Mouse (Mus musculus): ENCODE measurements around the gene Sirt5. TPM values are rescaled to one million over a fixed set of nuclear protein-coding genes. Genes with fewer than 3 reads are reported as not detected.

Gene Sirt5
- polyA plus RNA-seq, 1 experiment = 9.7 TPM

GRCm38 (mm10) chr13:43428436-43428835, 63.1 kb downstream of the Sirt5 start:
- WGBS = 97% methylated on average over 4 of the region's 4 CpGs
- Histone ChIP-seq H3K4me3 (replicated peaks; ENCODE audit: control insufficient read depth, low read depth, low read length) (no peak overlapping the region), H3K4me1 (ENCODE audit: control insufficient read depth, insufficient read depth, low read length) (no peaks in the 10 kb centered on the region), H3K27ac (ENCODE audit: control insufficient read depth, insufficient read depth, low read depth, low read length, poor library complexity) (no peak overlapping the region)
- TF ChIP-seq CTCF (IDR thresholded peaks at IDR 0.05; ENCODE audit: control insufficient read depth, insufficient read depth, low read length) (no peak), POLR2A (IDR thresholded peaks at IDR 0.05; ENCODE audit: borderline replicate concordance, control insufficient read depth, low read depth, low read length) (no peak)

DNA sequence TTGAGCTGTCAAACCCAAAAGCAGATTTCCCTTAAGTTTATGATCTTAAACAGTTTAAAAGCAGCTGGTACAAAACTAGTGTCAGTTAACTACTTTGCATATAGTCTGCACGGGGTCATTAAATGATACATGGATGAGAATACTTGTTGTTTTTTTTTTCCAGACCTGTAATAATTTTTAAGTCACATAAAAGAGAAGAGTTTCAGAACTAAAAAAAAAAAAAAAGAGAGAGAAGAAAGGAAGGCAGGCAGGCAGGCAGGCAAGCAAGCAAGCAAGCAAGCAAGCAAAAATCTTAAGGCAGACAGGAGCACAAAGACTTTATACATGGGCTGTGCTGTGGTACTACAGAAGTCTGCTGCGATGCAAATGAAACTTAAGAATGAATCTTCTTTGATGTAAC, 68.1 kb downstream of the Sirt5 start:
- H3K27ac ChIP-seq (ENCODE audit: control insufficient read depth, insufficient read depth, low read depth, low read length, poor library complexity) = no peak overlapping the region
- H3K4me3 ChIP-seq (replicated peaks; ENCODE audit: control insufficient read depth, low read depth, low read length) = no peak overlapping the region
- no peaks in the 10 kb centered on the region; the same call in 1 of the 2 replicates for H3K4me1 ChIP-seq (ENCODE audit: control insufficient read depth, insufficient read depth, low read length)
- no peak for TF ChIP-seq CTCF (IDR thresholded peaks at IDR 0.05; ENCODE audit: control insufficient read depth, insufficient read depth, low read length)
- WGBS = 81% methylated on average over 2 of the region's 2 CpGs

DNA sequence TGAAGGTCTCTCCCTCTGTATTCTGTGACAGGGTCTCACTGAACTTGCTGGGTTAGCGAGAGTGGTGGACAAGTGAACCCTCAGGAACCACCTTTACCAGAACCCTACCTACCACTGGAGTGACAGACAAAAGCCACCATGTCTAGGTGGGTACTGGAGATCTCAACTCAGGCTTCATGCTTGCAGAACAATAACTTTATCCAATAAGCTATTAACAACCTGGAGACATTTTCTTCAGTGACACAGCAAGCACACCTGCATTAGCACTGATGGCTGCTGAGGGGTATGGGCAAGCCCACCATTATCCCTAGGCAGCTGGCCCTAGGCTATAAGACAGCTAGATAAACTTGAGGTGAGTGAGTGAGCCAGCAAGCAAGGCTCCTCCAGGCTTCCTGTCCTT, 75.1 kb downstream of the Sirt5 start:
- no peak overlapping the region for H3K27ac ChIP-seq (ENCODE audit: control insufficient read depth, insufficient read depth, low read depth, low read length, poor library complexity)
- TF ChIP-seq POLR2A (IDR thresholded peaks at IDR 0.05; ENCODE audit: borderline replicate concordance, control insufficient read depth, low read depth, low read length) (no peak), CTCF (IDR thresholded peaks at IDR 0.05; ENCODE audit: control insufficient read depth, insufficient read depth, low read length) (no peak)
- 94% methylated on average over 1 of the region's 1 CpGs for WGBS

GRCm38 (mm10) chr13:43442551-43442950, 77.3 kb downstream of the Sirt5 start:
- Histone ChIP-seq H3K27ac (ENCODE audit: control insufficient read depth, insufficient read depth, low read depth, low read length, poor library complexity) (no peak overlapping the region), H3K4me3 (replicated peaks; ENCODE audit: control insufficient read depth, low read depth, low read length) (no peak overlapping the region), H3K4me1 (ENCODE audit: control insufficient read depth, insufficient read depth, low read length) (peaks cover 6% of the 10 kb centered on the region)
- 33% methylated on average over 1 of the region's 1 CpGs for WGBS
- TF ChIP-seq POLR2A (IDR thresholded peaks at IDR 0.05; ENCODE audit: borderline replicate concordance, control insufficient read depth, low read depth, low read length) (no peak), CTCF (IDR thresholded peaks at IDR 0.05; ENCODE audit: control insufficient read depth, insufficient read depth, low read length) (no peak)

More for the DNA sequence above, 75.1 kb downstream of the Sirt5 start:
- Histone ChIP-seq H3K4me1 (ENCODE audit: control insufficient read depth, insufficient read depth, low read length) (peaks cover 5% of the 10 kb centered on the region), H3K4me3 (replicated peaks; ENCODE audit: control insufficient read depth, low read depth, low read length) (no peak overlapping the region)

DNA sequence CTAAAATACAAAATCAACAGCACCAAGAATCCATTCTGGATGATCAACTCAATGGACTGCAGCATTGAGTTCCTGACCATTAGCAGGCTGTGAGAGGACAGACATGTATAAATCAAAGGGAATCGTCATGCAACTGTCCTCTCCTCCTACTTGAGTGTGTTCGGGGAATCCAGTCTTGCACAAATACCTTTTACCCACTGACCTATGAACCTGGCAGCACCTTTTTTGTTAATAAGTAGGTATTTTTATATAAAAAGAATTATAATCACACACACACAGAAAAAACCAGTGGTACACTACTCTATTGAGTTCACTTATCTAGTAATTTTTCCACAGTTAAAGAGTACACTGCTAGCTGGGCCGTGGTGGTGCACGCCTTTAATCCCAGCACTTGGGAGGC, 78.4 kb downstream of the Sirt5 start:
- no peak for TF ChIP-seq POLR2A (IDR thresholded peaks at IDR 0.05; ENCODE audit: borderline replicate concordance, control insufficient read depth, low read depth, low read length)
- TF ChIP-seq CTCF (IDR thresholded peaks at IDR 0.05; ENCODE audit: control insufficient read depth, insufficient read depth, low read length) = no peak
- peaks cover 6% of the 10 kb centered on the region for H3K4me1 ChIP-seq (ENCODE audit: control insufficient read depth, insufficient read depth, low read length)
- H3K27ac ChIP-seq (ENCODE audit: control insufficient read depth, insufficient read depth, low read depth, low read length, poor library complexity) = no peak overlapping the region
- no peak overlapping the region for H3K4me3 ChIP-seq (replicated peaks; ENCODE audit: control insufficient read depth, low read depth, low read length)
- WGBS = 91% methylated on average over 4 of the region's 4 CpGs

GRCm38 (mm10) chr13:43444717-43445116, 79.4 kb downstream of the Sirt5 start:
- no peak overlapping the region for H3K27ac ChIP-seq (ENCODE audit: control insufficient read depth, insufficient read depth, low read depth, low read length, poor library complexity)
- peaks cover 5% of the 10 kb centered on the region for H3K4me1 ChIP-seq (ENCODE audit: control insufficient read depth, insufficient read depth, low read length)
- 81% methylated on average over 3 of the region's 3 CpGs for WGBS
- H3K4me3 ChIP-seq (replicated peaks; ENCODE audit: control insufficient read depth, low read depth, low read length) = no peak overlapping the region
- no peak for TF ChIP-seq POLR2A (IDR thresholded peaks at IDR 0.05; ENCODE audit: borderline replicate concordance, control insufficient read depth, low read depth, low read length)
- no peak for TF ChIP-seq CTCF (IDR thresholded peaks at IDR 0.05; ENCODE audit: control insufficient read depth, insufficient read depth, low read length)

Other genes with a start within 250 kb of the Sirt5 start
- 2.6 and 11.1 TPM in 2 replicates for gene Tbc1d7, start 194.0 kb upstream of the Sirt5 start, polyA plus RNA-seq (2011; ENCODE audit: insufficient read depth, insufficient read length, low replicate concordance, missing spikeins)
- 3.4 and 10.4 TPM in 2 replicates for gene Gfod1, start 61.3 kb upstream of the Sirt5 start, polyA plus RNA-seq (2011; ENCODE audit: insufficient read depth, insufficient read length, low replicate concordance, missing spikeins)
- gene Nol7, start 32.9 kb downstream of the Sirt5 start, polyA plus RNA-seq (2011; ENCODE audit: insufficient read depth, insufficient read length, low replicate concordance, missing spikeins) = 69.6 and 80.5 TPM in 2 replicates
- 13.0 and 16.7 TPM in 2 replicates for gene Ranbp9, start 115.8 kb downstream of the Sirt5 start, polyA plus RNA-seq (2011; ENCODE audit: insufficient read depth, insufficient read length, low replicate concordance, missing spikeins)
- gene Mcur1, start 194.7 kb downstream of the Sirt5 start, polyA plus RNA-seq (2011; ENCODE audit: insufficient read depth, insufficient read length, low replicate concordance, missing spikeins) = 11.4 and 13.5 TPM in 2 replicates